Mouse (Mus musculus): ENCODE results near the gene Dnajc28. TPM values are rescaled to one million over a fixed set of nuclear protein-coding genes. Genes with fewer than 3 reads are reported as not detected.
"Not testable (repeated sequence)": the region's sequence is repeated elsewhere in the genome, so short reads cannot be mapped to it uniquely, and the experiment has no call there.

Gene Dnajc28
- polyA plus RNA-seq, 1 experiment, result 1.9 TPM

GRCm38 (mm10) chr16:91652191-91652590, 33.4 kb upstream of the Dnajc28 start:
- WGBS, result 90% methylated on average over 3 of the region's 3 CpGs

GRCm38 (mm10) chr16:91649781-91650180, 31.0 kb upstream of the Dnajc28 start:
- Histone ChIP-seq H3K4me1 (ENCODE audit: control insufficient read depth, insufficient read depth, low read length) (no peaks in the 10 kb centered on the region; the same call in none of the 2 replicates), H3K4me3 (replicated peaks; ENCODE audit: control insufficient read depth, low read depth, low read length) (peak overlapping the region; percentile 16), H3K27ac (ENCODE audit: control insufficient read depth, insufficient read depth, low read depth, low read length, poor library complexity) (no peak overlapping the region)
- TF ChIP-seq CTCF (IDR thresholded peaks at IDR 0.05; ENCODE audit: control insufficient read depth, insufficient read depth, low read length) (no peak), POLR2A (IDR thresholded peaks at IDR 0.05; ENCODE audit: borderline replicate concordance, control insufficient read depth, low read depth, low read length) (no peak)

More at GRCm38 (mm10) chr16:91652191-91652590, 33.4 kb upstream of the Dnajc28 start:
- H3K4me1 ChIP-seq (ENCODE audit: control insufficient read depth, insufficient read depth, low read length), result no peaks in the 10 kb centered on the region; the same call in none of the 2 replicates
- H3K4me3 ChIP-seq (replicated peaks; ENCODE audit: control insufficient read depth, low read depth, low read length), result no peak overlapping the region
- no peak overlapping the region for H3K27ac ChIP-seq (ENCODE audit: control insufficient read depth, insufficient read depth, low read depth, low read length, poor library complexity)
- TF ChIP-seq POLR2A (IDR thresholded peaks at IDR 0.05; ENCODE audit: borderline replicate concordance, control insufficient read depth, low read depth, low read length) (no peak), CTCF (IDR thresholded peaks at IDR 0.05; ENCODE audit: control insufficient read depth, insufficient read depth, low read length) (no peak)

GRCm38 (mm10) chr16:91649246-91649645, 30.4 kb upstream of the Dnajc28 start:
- Histone ChIP-seq H3K4me1 (ENCODE audit: control insufficient read depth, insufficient read depth, low read length) (no peaks in the 10 kb centered on the region; the same call in 1 of the 2 replicates), H3K27ac (ENCODE audit: control insufficient read depth, insufficient read depth, low read depth, low read length, poor library complexity) (no peak overlapping the region), H3K4me3 (replicated peaks; ENCODE audit: control insufficient read depth, low read depth, low read length) (peak overlapping the region; percentile 17)
- 27% methylated on average over 3 of the region's 3 CpGs for WGBS
- TF ChIP-seq CTCF (IDR thresholded peaks at IDR 0.05; ENCODE audit: control insufficient read depth, insufficient read depth, low read length) (no peak), POLR2A (IDR thresholded peaks at IDR 0.05; ENCODE audit: borderline replicate concordance, control insufficient read depth, low read depth, low read length) (no peak)

GRCm38 (mm10) chr16:91648220-91648550, 29.4 kb upstream of the Dnajc28 start:
- no peaks in the 10 kb centered on the region; the same call in 1 of the 2 replicates for H3K4me1 ChIP-seq (ENCODE audit: control insufficient read depth, insufficient read depth, low read length)
- H3K27ac ChIP-seq (ENCODE audit: control insufficient read depth, insufficient read depth, low read depth, low read length, poor library complexity), result peak overlapping the region; percentile 99
- 1% methylated on average over 25 of the region's 25 CpGs for WGBS
- TF ChIP-seq CTCF (IDR thresholded peaks at IDR 0.05; ENCODE audit: control insufficient read depth, insufficient read depth, low read length) (no peak), POLR2A (IDR thresholded peaks at IDR 0.05; ENCODE audit: borderline replicate concordance, control insufficient read depth, low read depth, low read length) (peak; percentile 66; the same call in 1 of the 2 replicates)
- H3K4me3 ChIP-seq (replicated peaks; ENCODE audit: control insufficient read depth, low read depth, low read length), result peak overlapping the region; percentile 98

- Histone ChIP-seq H3K4me1 (ENCODE audit: control insufficient read depth, insufficient read depth, low read length) (no peaks in the 10 kb centered on the region; the same call in 1 of the 2 replicates), H3K27ac (ENCODE audit: control insufficient read depth, insufficient read depth, low read depth, low read length, poor library complexity) (peak within 1 kb of the TSS; percentile 99), H3K4me3 (replicated peaks; ENCODE audit: control insufficient read depth, low read depth, low read length) (peak within 1 kb of the TSS; percentile 98)
- peak; percentile 96 for TF ChIP-seq POLR2A (IDR thresholded peaks at IDR 0.05; ENCODE audit: borderline replicate concordance, control insufficient read depth, low read depth, low read length)
- TF ChIP-seq CTCF (IDR thresholded peaks at IDR 0.05; ENCODE audit: control insufficient read depth, insufficient read depth, low read length), result no peak
- under 1% methylated on average over 70 of the region's 70 CpGs for WGBS
These were observed 28.8 kb upstream of the Dnajc28 start, which contains the start of gene Son for GRCm38 (mm10) chr16:91647461-91648219. TSS of gene Son (plus strand) at chr16:91647506.

- WGBS, result under 1% methylated on average over 59 of the region's 59 CpGs
- TF ChIP-seq CTCF (IDR thresholded peaks at IDR 0.05; ENCODE audit: control insufficient read depth, insufficient read depth, low read length), result no peak
- peak; percentile 99 for TF ChIP-seq POLR2A (IDR thresholded peaks at IDR 0.05; ENCODE audit: borderline replicate concordance, control insufficient read depth, low read depth, low read length)
- peak within 1 kb of the TSS; percentile 99 for H3K27ac ChIP-seq (ENCODE audit: control insufficient read depth, insufficient read depth, low read depth, low read length, poor library complexity)
- H3K4me3 ChIP-seq (replicated peaks; ENCODE audit: control insufficient read depth, low read depth, low read length), result peak within 1 kb of the TSS; percentile 98
- no peaks in the 10 kb centered on the region; the same call in 1 of the 2 replicates for H3K4me1 ChIP-seq (ENCODE audit: control insufficient read depth, insufficient read depth, low read length)
These were observed 28.0 kb upstream of the Dnajc28 start, which contains the start of gene Gart for GRCm38 (mm10) chr16:91646681-91647419. TSS of gene Gart (minus strand) at chr16:91646952.

- H3K4me1 ChIP-seq (ENCODE audit: control insufficient read depth, insufficient read depth, low read length), result no peaks in the 10 kb centered on the region; the same call in 1 of the 2 replicates
- no peak overlapping the region; the same call in 1 of the 2 replicates for H3K27ac ChIP-seq (ENCODE audit: control insufficient read depth, insufficient read depth, low read depth, low read length, poor library complexity)
- TF ChIP-seq POLR2A (IDR thresholded peaks at IDR 0.05; ENCODE audit: borderline replicate concordance, control insufficient read depth, low read depth, low read length), result no peak
- no peak for TF ChIP-seq CTCF (IDR thresholded peaks at IDR 0.05; ENCODE audit: control insufficient read depth, insufficient read depth, low read length)
- peak overlapping the region; percentile 83 for H3K4me3 ChIP-seq (replicated peaks; ENCODE audit: control insufficient read depth, low read depth, low read length)
- under 1% methylated on average over 11 of the region's 11 CpGs for WGBS
These were observed 27.3 kb upstream of the Dnajc28 start for GRCm38 (mm10) chr16:91645995-91646602.

- not testable (repeated sequence) for H3K4me3 ChIP-seq (replicated peaks; ENCODE audit: control insufficient read depth, low read depth, low read length); H3K27ac ChIP-seq (ENCODE audit: control insufficient read depth, insufficient read depth, low read depth, low read length, poor library complexity); H3K4me1 ChIP-seq (ENCODE audit: control insufficient read depth, insufficient read depth, low read length)
- 22% methylated on average over 1 of the region's 2 CpGs for WGBS
These were observed 26.6 kb upstream of the Dnajc28 start for GRCm38 (mm10) chr16:91645420-91645819.

Data from bone marrow, adult 2 months (tissue).